Mouse (Mus musculus): ENCODE measurements at regions not wholly inside any gene's neighbourhood (a gene's known extent, or its start where the extent isn't known, plus 50 kb on each side); places are given as distances from the start of the nearest gene placed in this dataset.

- ATAC-seq (replicated peaks; ENCODE audit: low FRiP score, poor library complexity, severe bottlenecking) = no peak
Measured at GRCm38 (mm10) chr7:136297901-136298513, 581.8 kb upstream of the Mki67 start.

GRCm38 (mm10) chr7:136306137-136306536, 588.3 kb upstream of the Mgmt start:
- no peak for ATAC-seq (replicated peaks; ENCODE audit: low FRiP score, poor library complexity, severe bottlenecking)

- no peak for ATAC-seq (replicated peaks; ENCODE audit: low FRiP score, poor library complexity, severe bottlenecking)
Measured at GRCm38 (mm10) chr7:136308765-136309164, 585.6 kb upstream of the Mgmt start.

DNA sequence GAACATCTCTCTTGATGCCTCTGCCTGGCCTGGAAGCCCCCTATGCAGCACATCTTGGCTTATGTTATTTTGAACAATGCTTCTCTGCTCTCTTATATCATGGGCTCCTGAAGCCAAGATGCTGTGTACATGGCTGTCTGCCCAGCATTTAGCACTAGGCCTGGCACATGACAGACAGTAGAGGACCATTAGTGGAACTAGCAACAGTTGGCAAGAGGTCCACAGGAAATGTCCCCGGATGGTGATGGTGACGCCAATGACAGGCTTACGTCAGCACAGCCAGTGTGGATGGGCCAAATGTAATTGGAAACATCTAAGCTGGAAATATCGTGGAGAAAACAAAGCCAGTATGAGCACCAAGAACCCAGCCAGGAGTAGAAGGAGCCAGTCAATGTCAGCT, 567.1 kb upstream of the Mgmt start:
- no peak for ATAC-seq (replicated peaks; ENCODE audit: low FRiP score, poor library complexity, severe bottlenecking)

- ATAC-seq (replicated peaks; ENCODE audit: low FRiP score, poor library complexity, severe bottlenecking) = no peak
Measured at GRCm38 (mm10) chr7:136330431-136330830, 564.0 kb upstream of the Mgmt start.

DNA sequence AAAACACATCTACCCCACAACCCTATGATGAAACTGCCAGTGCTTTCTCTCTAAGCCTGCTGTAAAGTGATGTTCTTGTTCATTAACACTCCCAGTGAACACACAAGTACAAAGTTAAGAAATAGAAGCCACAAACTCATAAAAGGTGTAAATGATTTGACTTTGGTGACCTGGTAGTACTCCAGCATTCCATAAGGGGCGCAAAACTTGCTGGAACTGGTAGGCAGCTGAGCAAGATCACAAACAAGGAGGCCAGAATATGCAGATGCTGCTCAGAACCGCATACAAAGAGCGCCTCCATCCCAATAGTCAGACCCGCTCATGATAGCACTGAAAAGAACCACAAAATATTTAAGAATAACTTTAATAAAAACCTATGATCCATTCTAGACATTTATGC, 561.6 kb upstream of the Mgmt start:
- no peak for ATAC-seq (replicated peaks; ENCODE audit: low FRiP score, poor library complexity, severe bottlenecking)

DNA sequence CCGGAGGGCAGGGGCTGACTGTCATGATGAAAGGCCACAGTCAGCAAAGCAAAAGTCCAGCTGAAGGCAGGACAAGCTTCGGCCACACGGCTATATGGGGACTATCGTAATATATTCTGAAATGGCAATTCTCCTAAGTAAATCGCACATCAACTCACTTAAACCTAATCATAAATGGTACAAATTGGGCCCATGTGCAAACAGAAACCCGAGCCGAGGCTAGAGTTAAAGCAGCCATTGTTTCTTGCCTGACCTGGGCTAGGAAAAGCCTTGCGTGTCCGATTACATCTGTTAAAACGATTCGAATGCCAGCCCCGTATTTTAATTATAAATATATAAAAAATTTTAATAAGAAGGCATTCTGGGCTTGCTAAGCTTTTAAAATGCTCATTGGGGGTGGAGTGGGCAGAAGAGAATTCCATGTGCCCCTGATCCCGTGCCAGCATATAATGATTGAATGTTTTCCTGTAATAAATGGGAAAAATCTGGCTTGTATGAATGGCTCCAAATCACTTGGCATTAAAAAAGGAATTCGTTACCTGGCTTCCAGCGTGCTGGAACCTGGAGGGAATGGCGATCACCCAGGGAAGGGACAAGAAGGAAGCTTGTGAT, 552.7 kb upstream of the Mgmt start:
- no peak for ATAC-seq (replicated peaks; ENCODE audit: low FRiP score, poor library complexity, severe bottlenecking)

GRCm38 (mm10) chr7:136342211-136342799, 552.1 kb upstream of the Mgmt start:
- ATAC-seq (replicated peaks; ENCODE audit: low FRiP score, poor library complexity, severe bottlenecking) = no peak

DNA sequence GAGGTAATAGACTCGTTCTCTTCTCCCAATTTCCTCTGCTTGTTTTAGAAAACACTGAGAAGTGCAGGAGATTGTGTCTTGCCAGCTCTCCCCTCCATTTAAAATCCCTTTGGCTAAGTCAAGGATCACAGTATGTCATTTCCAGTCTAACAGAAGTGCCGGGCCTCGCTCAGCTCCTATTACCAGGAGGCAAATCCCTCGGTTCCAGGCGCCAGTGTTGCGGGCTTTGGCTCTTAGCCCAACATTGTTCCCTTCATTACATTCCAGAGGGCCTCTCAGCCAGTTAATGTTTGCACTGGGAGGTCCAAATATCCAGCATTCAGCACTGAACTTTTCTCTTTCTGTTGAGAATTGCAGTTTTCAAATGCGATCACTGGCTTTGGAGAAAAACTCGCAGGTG, 551.6 kb upstream of the Mgmt start:
- no peak for ATAC-seq (replicated peaks; ENCODE audit: low FRiP score, poor library complexity, severe bottlenecking)

GRCm38 (mm10) chr7:136343494-136343893, 550.9 kb upstream of the Mgmt start:
- ATAC-seq (replicated peaks; ENCODE audit: low FRiP score, poor library complexity, severe bottlenecking) = no peak

- ATAC-seq (replicated peaks; ENCODE audit: low FRiP score, poor library complexity, severe bottlenecking) = no peak
Measured at GRCm38 (mm10) chr7:136345051-136345450, 549.4 kb upstream of the Mgmt start.

DNA sequence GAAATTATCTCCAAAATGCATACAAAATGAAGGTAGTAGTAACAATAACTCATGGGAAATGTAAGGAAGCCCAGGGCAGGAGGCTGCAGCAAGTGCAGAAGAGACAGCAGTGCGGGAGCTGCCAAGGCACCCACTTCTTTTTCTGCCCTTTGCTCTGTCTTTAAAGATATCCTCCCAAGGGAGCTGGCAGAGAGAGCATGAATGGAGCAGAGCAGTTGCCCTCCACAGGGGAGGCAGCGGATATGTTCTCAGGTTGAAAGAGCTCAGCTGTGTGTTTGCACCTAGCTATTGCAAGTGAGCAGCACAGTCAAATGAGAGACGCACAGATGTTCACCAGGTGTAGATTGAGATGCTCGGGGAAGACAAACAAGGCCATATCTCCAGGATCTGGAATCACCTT, 547.9 kb upstream of the Mgmt start:
- no peak for ATAC-seq (replicated peaks; ENCODE audit: low FRiP score, poor library complexity, severe bottlenecking)

GRCm38 (mm10) chr7:136348309-136348708, 546.1 kb upstream of the Mgmt start:
- no peak for ATAC-seq (replicated peaks; ENCODE audit: low FRiP score, poor library complexity, severe bottlenecking)

- no peak for ATAC-seq (replicated peaks; ENCODE audit: low FRiP score, poor library complexity, severe bottlenecking)
Measured at GRCm38 (mm10) chr7:136349651-136350050, 544.8 kb upstream of the Mgmt start.

- no peak for ATAC-seq (replicated peaks; ENCODE audit: low FRiP score, poor library complexity, severe bottlenecking)
Measured at GRCm38 (mm10) chr7:136357011-136357410, 537.4 kb upstream of the Mgmt start.

DNA sequence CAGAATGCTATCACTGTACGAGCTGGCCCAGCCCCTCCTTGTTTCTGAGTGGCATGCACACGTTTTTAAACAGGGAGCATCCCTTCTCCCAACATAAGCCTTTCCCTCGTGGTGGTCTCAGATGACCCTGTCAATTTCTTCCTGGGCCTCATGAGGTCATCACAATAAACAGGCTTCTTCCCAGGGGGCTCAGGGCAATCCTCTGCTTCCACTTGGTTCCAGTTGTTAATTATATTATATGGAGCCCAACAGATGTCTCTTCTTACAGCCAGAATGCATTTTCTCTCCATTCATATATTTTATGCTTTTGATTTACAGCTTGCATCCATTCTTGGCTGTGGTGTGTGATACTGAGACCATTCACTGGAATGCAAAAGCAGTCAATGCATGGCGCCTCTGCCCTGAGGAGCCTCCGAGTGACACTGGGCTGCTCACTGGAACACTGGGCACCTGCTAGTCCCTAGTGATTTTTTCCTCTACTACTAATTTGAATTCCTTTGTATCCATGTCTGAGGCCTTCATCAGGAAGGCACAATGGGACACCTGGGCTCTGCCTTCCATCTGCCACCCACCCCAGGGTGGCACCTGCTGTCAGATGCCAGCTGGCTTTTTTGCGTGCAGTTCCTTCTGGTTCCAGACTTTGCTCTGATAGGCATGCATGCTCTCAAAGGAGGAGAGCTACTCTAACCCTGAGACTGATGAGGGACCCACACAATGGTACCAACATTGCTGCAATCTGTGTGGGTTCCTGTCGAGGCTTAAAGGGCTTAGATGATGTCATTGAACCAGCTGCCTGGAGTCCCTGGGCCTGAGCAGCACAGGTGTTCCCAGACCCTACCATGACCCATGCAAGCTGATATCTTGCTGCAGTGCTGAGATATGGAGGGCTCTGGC, 528.8 kb upstream of the Mgmt start:
- ATAC-seq (replicated peaks; ENCODE audit: low FRiP score, poor library complexity, severe bottlenecking) = no peak

- ATAC-seq (replicated peaks; ENCODE audit: low FRiP score, poor library complexity, severe bottlenecking) = no peak
Measured at GRCm38 (mm10) chr7:136377259-136377658, 517.2 kb upstream of the Mgmt start.

DNA sequence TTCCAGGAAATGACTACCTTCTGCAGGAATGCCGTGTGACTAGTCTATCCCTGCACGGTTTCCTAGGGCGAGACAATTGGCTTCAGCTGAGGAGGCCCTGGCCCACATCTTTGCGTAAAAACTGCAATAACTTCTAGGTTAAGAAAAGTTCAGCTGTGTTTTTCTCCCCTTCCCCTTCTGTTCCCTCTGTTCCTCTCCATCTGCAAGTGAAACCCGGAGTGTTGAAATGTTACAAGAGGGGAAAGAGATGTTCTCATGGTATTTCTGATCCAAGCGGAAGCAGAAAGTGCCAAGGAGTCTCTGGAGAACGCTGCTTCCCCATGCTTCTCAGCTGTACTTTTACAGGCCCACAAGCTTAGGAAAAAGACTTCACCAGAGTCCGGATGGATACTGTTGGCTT, 516.7 kb upstream of the Mgmt start:
- no peak for ATAC-seq (replicated peaks; ENCODE audit: low FRiP score, poor library complexity, severe bottlenecking)

- no peak for ATAC-seq (replicated peaks; ENCODE audit: low FRiP score, poor library complexity, severe bottlenecking)
Measured at GRCm38 (mm10) chr7:136378321-136378720, 516.1 kb upstream of the Mgmt start.

DNA sequence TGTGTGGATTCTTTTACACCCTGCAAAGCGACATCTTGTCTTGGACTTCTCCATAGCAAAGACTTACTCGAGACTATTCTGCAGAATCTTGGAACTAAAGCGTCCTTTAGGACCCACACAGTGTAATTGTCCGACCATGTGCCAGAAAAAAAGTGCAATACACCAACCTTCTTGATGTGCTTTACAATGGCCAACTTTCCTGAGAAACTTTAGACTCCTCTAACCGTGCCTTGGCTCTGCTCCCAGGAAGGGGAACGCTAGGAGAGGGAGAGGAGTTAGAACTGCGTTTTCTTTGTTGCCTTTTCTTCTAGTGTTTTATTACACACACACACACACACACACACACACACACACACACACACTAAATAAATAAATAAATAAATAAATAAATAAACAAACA, 515.1 kb upstream of the Mgmt start:
- ATAC-seq (replicated peaks; ENCODE audit: low FRiP score, poor library complexity, severe bottlenecking) = no peak

GRCm38 (mm10) chr7:136379741-136380140, 514.7 kb upstream of the Mgmt start:
- no peak for ATAC-seq (replicated peaks; ENCODE audit: low FRiP score, poor library complexity, severe bottlenecking)

Measured in erythroblast, adult 5-6 weeks (primary cell).